Mouse (Mus musculus): ENCODE measurements at regions not wholly inside any gene's neighbourhood (a gene's known extent, or its start where the extent isn't known, plus 50 kb on each side); places are given as distances from the start of the nearest gene placed in this dataset.

DNA sequence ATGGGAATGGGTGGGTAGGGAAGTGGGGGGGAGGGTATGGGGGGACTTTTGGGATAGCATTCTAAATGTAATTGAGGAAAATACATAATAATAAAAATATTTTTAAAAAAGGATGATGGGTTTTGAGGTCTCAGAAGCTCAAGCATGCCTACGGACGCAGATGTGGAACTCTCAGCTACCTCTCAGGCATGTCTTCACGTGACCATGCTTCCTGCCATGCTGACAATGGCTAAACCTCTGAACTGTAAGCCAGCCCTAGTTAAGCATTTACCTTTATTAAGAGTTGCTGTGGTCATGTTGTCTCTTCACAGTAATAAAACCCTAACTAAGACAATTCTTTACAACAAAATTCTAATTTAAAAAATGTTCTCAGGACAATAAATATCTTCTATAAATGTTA lies 80.0 kb downstream of the Tex36 start:
- CTCF ChIA-PET, result no interaction called here

DNA sequence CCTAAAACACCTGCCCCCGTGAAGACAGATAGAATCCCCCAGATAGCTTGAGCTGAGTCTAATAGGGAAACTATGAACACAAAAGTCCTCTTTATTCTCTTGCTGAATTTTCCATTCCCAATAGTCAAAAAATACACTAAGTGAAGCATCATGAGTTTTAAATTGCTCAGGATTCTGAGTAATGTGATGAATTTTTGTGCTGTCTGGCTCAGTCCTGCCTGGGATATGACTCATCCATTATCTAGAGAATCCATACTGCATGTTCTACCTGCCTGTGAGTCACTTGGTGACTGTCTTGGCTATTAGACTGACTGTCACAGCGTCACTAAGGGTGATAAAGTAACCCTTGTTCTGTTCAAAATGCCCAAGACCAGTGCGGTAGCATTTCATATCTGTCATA lies 83.0 kb downstream of the Tex36 start:
- CTCF ChIA-PET, result no interaction called here

DNA sequence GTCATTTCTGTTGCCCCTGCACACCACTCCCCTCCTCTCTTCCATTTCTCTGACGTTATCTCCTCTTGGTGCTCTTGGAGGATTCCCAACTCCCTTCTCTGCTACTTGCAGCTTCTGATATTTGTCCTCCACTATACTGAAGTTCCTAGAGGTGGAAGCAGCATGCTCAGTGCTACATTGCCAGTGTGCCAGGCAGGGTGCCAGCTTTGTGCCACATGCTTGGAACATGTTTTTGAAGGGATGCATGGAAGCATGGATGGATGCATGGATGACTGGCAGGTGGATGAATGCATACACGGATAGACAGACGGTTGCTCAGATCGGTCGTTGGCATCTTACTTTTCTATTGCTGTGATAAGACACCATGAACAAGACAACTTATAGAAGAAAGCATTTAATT lies 84.4 kb downstream of the Tex36 start:
- CTCF ChIA-PET, result interaction anchor here (0.6 kb wide), 1 partner anchor 1103 kb away, joined by 5 read pairs; no protein-coding TSS in a partner anchor

- CTCF ChIA-PET, result no interaction called here
Measured at GRCm38 (mm10) chr7:133510926-133511325, 91.0 kb downstream of the Tex36 start.

DNA sequence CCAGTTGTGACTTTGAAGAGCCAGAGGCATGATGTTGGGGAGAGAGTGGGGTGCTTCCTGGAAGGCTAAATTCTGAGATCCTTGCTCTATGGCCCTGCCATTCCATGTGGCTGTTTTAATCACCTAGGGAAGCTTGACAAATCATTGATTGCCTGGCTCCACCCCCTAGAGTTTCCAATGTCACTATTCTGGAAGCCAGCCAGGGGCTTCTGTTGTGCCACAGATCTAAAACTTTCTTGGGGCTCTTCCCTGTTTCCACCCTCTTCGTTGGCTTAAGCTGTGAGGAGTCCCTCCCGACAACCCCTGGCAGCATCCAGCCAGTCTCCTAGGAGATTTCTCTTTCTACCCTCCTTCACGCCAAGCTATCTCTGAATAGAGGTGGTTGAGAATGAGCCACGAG lies 92.5 kb downstream of the Tex36 start:
- CTCF ChIA-PET, result no interaction called here

GRCm38 (mm10) chr7:133508370-133509012 lies 93.5 kb downstream of the Tex36 start:
- CTCF ChIA-PET, result no interaction called here

- CTCF ChIA-PET, result no interaction called here
Measured at GRCm38 (mm10) chr7:133505628-133506027, 96.3 kb downstream of the Tex36 start.

DNA sequence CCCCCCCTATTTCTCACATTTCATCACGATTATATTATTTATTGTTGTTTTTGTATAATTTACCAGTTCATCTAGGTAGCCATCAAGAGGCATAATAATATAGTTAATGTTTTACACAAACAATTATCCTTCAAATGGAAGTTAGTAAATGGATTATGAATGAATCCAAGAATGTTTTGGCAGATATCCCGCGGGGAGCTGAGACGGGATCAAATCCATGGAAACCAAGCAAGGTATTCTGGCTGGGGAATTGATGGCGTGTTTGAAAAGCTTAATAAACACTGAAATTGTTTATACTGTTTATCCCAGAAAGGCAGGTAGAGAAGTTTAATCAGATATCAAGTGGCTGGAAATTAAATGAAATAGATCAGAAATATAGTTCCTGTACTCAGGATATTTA lies 98.0 kb downstream of the Tex36 start:
- CTCF ChIA-PET, result no interaction called here

DNA sequence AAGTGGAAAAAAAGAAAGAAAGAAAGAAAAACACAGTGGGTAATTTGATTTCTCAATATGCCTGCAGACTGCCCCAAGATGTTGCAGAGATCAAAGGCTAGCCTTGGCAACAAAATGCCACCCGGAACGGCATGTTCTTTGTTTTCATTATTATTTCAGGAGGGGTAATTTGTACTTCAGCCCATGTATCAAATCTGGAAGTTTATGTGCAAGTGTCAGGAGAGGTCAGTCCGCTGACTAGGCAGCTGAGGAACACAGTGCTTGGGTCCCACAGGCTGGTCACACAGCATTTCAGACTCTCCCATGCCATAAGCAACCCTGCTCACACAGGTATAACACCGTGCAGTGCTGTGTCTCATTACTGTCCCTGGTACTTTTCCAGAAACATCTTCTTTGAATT lies 99.2 kb downstream of the Tex36 start:
- CTCF ChIA-PET, result no interaction called here

- CTCF ChIA-PET, result no interaction called here
Measured at GRCm38 (mm10) chr7:133497551-133497950, 104.4 kb downstream of the Tex36 start.

- CTCF ChIA-PET, result no interaction called here
Measured at GRCm38 (mm10) chr7:133494982-133495550, 106.9 kb downstream of the Tex36 start.

GRCm38 (mm10) chr7:133494256-133494981 lies 107.5 kb downstream of the Tex36 start:
- CTCF ChIA-PET, result no interaction called here

- CTCF ChIA-PET, result no interaction called here
Measured at GRCm38 (mm10) chr7:133492626-133493025, 109.3 kb downstream of the Tex36 start.

DNA sequence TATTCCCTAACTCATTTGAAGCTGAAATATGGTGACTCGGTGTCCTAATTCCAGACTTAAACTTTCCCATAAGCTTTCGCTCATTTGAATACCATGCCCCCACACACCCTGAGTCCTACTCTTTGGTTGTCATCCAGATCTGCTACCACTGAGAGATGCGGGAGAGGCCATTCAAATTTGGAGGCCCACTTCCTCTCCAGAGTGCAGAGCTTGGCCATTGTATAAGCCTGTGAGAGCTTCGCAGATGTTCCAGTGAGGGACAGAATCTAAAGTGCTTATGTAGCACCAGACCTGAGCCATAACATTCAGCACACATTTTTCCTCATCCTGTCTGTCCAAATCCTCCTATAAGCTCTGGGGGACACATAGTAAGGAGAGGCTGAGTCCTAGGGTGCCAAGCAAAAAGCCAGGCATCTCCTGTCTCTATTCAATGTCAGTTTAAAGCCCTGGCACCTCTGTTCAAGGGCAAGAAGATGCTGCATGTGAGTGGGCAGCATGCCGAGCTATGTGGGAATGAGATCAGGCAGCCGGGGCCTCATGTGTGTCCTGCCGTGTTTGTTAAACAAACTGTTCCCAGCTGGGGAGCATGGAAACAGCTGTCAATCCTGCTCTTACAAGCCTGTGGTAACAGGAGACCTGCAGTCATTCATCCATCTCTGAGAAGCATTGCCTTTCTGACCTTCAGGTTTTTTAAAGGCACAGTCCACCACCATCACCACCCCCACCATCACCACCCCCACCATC lies 113.9 kb downstream of the Tex36 start:
- CTCF ChIA-PET, result no interaction called here

GRCm38 (mm10) chr7:133484430-133484841 lies 117.5 kb downstream of the Tex36 start:
- CTCF ChIA-PET, result interaction anchor here (0.6 kb wide), 1 partner anchor 1408 kb away, joined by 8 read pairs; no protein-coding TSS in a partner anchor

- CTCF ChIA-PET, result no interaction called here
Measured at GRCm38 (mm10) chr7:133481529-133481928, 120.4 kb downstream of the Tex36 start.

DNA sequence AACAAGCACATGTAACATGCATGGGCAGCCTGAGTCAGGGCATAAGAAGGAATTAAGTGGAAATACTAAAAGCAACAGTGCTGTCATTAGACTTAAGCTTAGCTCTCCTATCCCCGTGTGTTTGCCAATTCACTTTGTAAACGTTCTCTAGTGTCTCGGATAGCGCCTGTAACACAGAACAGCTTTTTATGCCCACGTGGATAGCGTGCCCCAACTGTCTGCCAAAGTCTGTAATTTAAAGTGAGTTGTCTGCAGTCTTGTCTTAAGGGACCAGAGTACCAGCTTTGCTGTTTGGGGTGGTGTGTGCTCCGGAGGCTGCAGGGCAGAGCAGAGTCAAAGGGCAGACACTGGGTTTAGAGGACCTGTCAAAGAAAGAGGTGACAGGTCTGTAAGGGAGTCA lies 122.3 kb downstream of the Tex36 start:
- CTCF ChIA-PET, result no interaction called here

- CTCF ChIA-PET, result no interaction called here
Measured at GRCm38 (mm10) chr7:133477933-133478332, 124.0 kb downstream of the Tex36 start.

DNA sequence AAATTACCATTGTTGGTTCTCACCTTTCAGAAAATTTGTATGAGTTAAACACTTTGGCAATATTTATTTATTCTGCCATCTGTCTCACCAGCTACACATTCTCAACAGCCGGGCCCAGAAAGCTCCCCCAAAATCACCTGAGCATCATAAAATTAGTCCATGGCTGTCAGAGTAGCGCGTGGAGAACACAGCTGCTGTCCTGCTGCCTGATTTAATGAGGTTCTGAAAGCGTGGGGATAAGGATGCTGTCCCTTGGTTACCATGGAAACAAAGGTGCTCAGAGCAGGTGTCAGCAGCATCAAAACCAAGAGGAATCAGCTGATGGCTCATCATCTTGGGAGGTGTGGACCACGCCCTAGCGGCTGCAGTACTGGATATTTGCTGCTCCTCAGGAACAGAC lies 124.7 kb downstream of the Tex36 start:
- CTCF ChIA-PET, result no interaction called here

- CTCF ChIA-PET, result no interaction called here
Measured at GRCm38 (mm10) chr7:133471706-133472105, 130.3 kb downstream of the Tex36 start.

- CTCF ChIA-PET, result no interaction called here
Measured at GRCm38 (mm10) chr7:133470620-133470958, 131.4 kb downstream of the Tex36 start.

DNA sequence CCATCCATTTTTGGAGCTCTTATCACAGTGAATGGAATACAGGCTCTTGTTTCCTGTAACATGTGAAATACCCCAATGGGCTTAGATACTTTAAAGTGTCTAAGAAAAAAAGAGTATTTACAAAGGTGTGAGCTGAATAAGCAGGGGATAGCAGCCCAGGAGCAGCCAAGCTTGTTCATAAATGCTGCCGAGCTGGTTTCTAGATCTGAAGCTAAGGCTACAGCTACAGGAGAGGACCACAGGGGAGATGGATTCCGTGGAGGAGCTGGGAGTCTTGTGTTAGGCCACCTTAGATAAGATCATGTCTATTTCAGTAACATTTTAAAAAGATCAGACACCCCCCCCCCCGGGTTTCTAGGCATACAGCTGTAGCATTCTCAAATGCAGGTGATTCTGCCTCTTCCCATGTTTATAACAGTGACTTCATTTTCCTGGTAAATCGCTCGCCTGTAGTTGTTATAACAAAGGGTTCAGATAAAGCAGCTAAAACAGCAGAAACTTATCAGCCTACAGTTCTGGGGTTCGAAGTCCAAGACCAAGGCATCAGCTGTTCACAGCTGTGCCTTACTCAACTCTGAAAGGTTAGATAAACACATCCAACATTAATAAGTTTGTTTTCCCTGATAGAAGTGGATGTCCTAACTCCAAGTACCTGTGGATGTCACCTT lies 131.9 kb downstream of the Tex36 start:
- CTCF ChIA-PET, result no interaction called here
